Mouse (Mus musculus) heart, embryonic 12.5 days (tissue): ENCODE results near the gene Cldn18. TPM values are rescaled to one million over a fixed set of nuclear protein-coding genes. Genes with fewer than 3 reads are reported as not detected.

Source experiments
- ATAC-seq: fragments of 200-750 bp; cut with Nextera tagmentation; 2 replicates; pipeline ENCODE4 v1.8.0; 2017; ENCODE audit warnings: moderate TSS enrichment, moderate library complexity; ENCODE audit not compliant: insufficient number of reproducible peaks, low FRiP score
- H3K27ac ChIP-seq: fragments of 300-500 bp; sonication (generic); 2 replicates; pipeline ENCODE4 v1.5.1; 2016; ENCODE audit warnings: mild to moderate bottlenecking, moderate library complexity; ENCODE audit not compliant: poor library complexity, severe bottlenecking
- H3K27me3 ChIP-seq: fragments of 300-500 bp; sonication (generic); replicated peaks from 2 replicates; pipeline ENCODE4 v1.6.1; 2016; ENCODE audit warnings: mild to moderate bottlenecking, moderate library complexity
- H3K36me3 ChIP-seq: fragments of 300-500 bp; sonication (generic); 2 replicates; pipeline ENCODE4 v1.6.1; 2016; ENCODE audit warnings: mild to moderate bottlenecking, moderate library complexity
- H3K4me1 ChIP-seq: fragments of 300-500 bp; sonication (generic); replicated peaks from 2 replicates; pipeline ENCODE4 v1.6.1; 2016; ENCODE audit warnings: mild to moderate bottlenecking
- H3K4me2 ChIP-seq: fragments of 300-500 bp; sonication (generic); 2 replicates; pipeline ENCODE4 v1.6.1; 2016; ENCODE audit warnings: mild to moderate bottlenecking, moderate library complexity
- H3K4me3 ChIP-seq: fragments of 300-500 bp; sonication (generic); 2 replicates; pipeline ENCODE4 v1.5.1; 2016; ENCODE audit warnings: mild to moderate bottlenecking
- H3K9ac ChIP-seq: fragments of 300-500 bp; sonication (generic); 2 replicates; pipeline ENCODE4 v1.6.1; 2016; ENCODE audit warnings: mild to moderate bottlenecking, moderate library complexity
- H3K9me3 ChIP-seq: fragments of 300-500 bp; sonication (generic); replicated peaks from 2 replicates; pipeline ENCODE4 v1.6.1; 2016; ENCODE audit warnings: mild to moderate bottlenecking, moderate library complexity
- WGBS: fragments of 180-500 bp; shearing (Covaris S2); methylation state at CpG from one replicate; pipeline ENCODE4 v1.1.7; 2016; 5-methylcytosine and 5-hydroxymethylcytosine counted together
- polyA plus RNA-seq: library from polyadenylated mRNA; unstranded; fragments of >200 nt; fragmentation: Nextera tagmentation; extraction: Ambion mirVana; gene quantifications from 2 replicates; pipeline ENCODE4 v1.2.1, GENCODE M21; 2016

The Cldn18 gene
- polyA plus RNA-seq, 1 experiment from 2014 or later: not detected

DNA sequence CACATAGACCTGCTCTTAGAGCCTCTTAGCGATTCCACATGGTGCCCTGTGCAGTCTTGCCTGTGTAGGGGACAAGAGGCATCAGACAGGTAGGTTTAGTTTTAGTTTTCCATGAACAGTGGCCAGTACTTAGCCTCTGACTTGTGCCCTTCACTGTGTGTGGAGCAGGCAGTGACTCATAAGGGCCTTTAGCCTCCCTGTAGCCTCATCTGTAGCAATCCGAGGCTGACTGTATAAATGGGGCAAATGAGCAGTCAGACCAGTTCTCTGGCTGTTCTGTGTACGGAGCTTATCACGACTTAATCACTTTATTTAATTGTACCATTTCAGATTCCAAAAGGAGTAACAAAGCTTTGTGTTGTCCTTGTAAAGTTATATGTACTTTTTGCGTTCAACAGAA lies 77.1 kb downstream of the Cldn18 start:
- 0 out of 2 replicates have a peak, but pooled peaks cover 2% of the 10 kb centered on the region for H3K4me1 ChIP-seq
- 87% methylated on average over 5 of the region's 5 CpGs for WGBS
- no peak for ATAC-seq
- no peak overlapping the region for H3K4me3 ChIP-seq
- H3K27ac ChIP-seq: no peak overlapping the region
- no peaks in the 10 kb centered on the region for H3K27me3 ChIP-seq
- H3K4me2 ChIP-seq: no peak overlapping the region
- no peaks in the 10 kb centered on the region for H3K9me3 ChIP-seq
- no peak overlapping the region for H3K9ac ChIP-seq
- H3K36me3 ChIP-seq: peaks cover 82% of the 10 kb centered on the region

Other genes starting within 250 kb of the Cldn18 start
- gene Armc8, start 148.4 kb downstream of the Cldn18 start, polyA plus RNA-seq: 21.5 and 23.3 TPM in 2 replicates
- 18.4 and 20.4 TPM in 2 replicates for gene Dbr1, start 141.5 kb downstream of the Cldn18 start, polyA plus RNA-seq
- gene A4gnt, start 104.8 kb downstream of the Cldn18 start, polyA plus RNA-seq: not detected in 2 replicates
- 20.5 and 23.4 TPM in 2 replicates for gene Dzip1l, start 87.8 kb downstream of the Cldn18 start, polyA plus RNA-seq
- gene Sox14, start 158.9 kb upstream of the Cldn18 start, polyA plus RNA-seq: 0.13 TPM in 1 of 2 replicates, not detected in the other